Mouse (Mus musculus) midbrain, embryonic 13.5 days (tissue): ENCODE data around the gene Rbl1. TPM values are rescaled to one million over a fixed set of nuclear protein-coding genes. Genes with fewer than 3 reads are reported as not detected.
A peak's percentile ranks its signal among the peaks of the same experiment; 100 is the strongest.

ENCODE experiments used
- ATAC-seq: fragments of 200-750 bp; cut with Nextera tagmentation; 2 replicates; pipeline ENCODE4 v1.8.0; 2017; ENCODE audit warnings: mild to moderate bottlenecking, moderate TSS enrichment, moderate library complexity
- H3K27ac ChIP-seq: fragments of 300-500 bp; sonication (generic); 2 replicates; pipeline ENCODE4 v1.5.1; 2015; ENCODE audit warnings: inconsistent platforms, mild to moderate bottlenecking, moderate library complexity
- H3K27me3 ChIP-seq: fragments of 300-500 bp; sonication (generic); 2 replicates; pipeline ENCODE4 v1.6.1; 2015; ENCODE audit warnings: mild to moderate bottlenecking, inconsistent platforms
- H3K36me3 ChIP-seq: fragments of 300-500 bp; sonication (generic); 2 replicates; pipeline ENCODE4 v1.6.1; 2015; ENCODE audit warnings: mild to moderate bottlenecking, inconsistent platforms
- H3K4me1 ChIP-seq: fragments of 300-500 bp; sonication (generic); replicated peaks from 2 replicates; pipeline ENCODE4 v1.6.1; 2015; ENCODE audit warnings: inconsistent platforms
- H3K4me2 ChIP-seq: fragments of 300-500 bp; sonication (generic); replicated peaks from 2 replicates; pipeline ENCODE4 v1.6.1; 2015; ENCODE audit warnings: moderate library complexity, mild to moderate bottlenecking, inconsistent platforms
- H3K4me3 ChIP-seq: fragments of 300-500 bp; sonication (generic); replicated peaks from 2 replicates; pipeline ENCODE4 v1.5.1; 2015; ENCODE audit warnings: mild to moderate bottlenecking, inconsistent platforms
- H3K9ac ChIP-seq: fragments of 300-500 bp; sonication (generic); replicated peaks from 2 replicates; pipeline ENCODE4 v1.6.1; 2015; ENCODE audit warnings: mild to moderate bottlenecking, inconsistent platforms
- H3K9me3 ChIP-seq: fragments of 300-500 bp; sonication (generic); 2 replicates; pipeline ENCODE4 v1.6.1; 2016; ENCODE audit warnings: mild to moderate bottlenecking, inconsistent platforms
- WGBS: fragments of 180-500 bp; shearing (Covaris S2); methylation state at CpG from one replicate; pipeline ENCODE4 v1.1.7; 2015; 5-methylcytosine and 5-hydroxymethylcytosine counted together
- polyA plus RNA-seq: library from polyadenylated mRNA; unstranded; fragments of >200 nt; fragmentation: Nextera tagmentation; extraction: Ambion mirVana; gene quantifications from 2 replicates; pipeline ENCODE4 v1.2.1, GENCODE M21; 2015

The Rbl1 gene
- polyA plus RNA-seq, 1 experiment from 2014 or later, result 13.8 TPM

GRCm38 (mm10) chr2:157138808-157139207 lies 65.5 kb downstream of the Rbl1 start:
- ATAC-seq, result no peak
- Histone ChIP-seq H3K4me2 (no peak overlapping the region), H3K4me3 (no peak overlapping the region), H3K36me3 (no peaks in the 10 kb centered on the region), H3K9ac (no peak overlapping the region), H3K27ac (no peak overlapping the region), H3K9me3 (no peaks in the 10 kb centered on the region; the same call in 1 of the 2 replicates), H3K27me3 (no peaks in the 10 kb centered on the region), H3K4me1 (peaks cover 7% of the 10 kb centered on the region; the same call in 1 of the 2 replicates)
- WGBS, result 82% methylated on average over 5 of the region's 5 CpGs

DNA sequence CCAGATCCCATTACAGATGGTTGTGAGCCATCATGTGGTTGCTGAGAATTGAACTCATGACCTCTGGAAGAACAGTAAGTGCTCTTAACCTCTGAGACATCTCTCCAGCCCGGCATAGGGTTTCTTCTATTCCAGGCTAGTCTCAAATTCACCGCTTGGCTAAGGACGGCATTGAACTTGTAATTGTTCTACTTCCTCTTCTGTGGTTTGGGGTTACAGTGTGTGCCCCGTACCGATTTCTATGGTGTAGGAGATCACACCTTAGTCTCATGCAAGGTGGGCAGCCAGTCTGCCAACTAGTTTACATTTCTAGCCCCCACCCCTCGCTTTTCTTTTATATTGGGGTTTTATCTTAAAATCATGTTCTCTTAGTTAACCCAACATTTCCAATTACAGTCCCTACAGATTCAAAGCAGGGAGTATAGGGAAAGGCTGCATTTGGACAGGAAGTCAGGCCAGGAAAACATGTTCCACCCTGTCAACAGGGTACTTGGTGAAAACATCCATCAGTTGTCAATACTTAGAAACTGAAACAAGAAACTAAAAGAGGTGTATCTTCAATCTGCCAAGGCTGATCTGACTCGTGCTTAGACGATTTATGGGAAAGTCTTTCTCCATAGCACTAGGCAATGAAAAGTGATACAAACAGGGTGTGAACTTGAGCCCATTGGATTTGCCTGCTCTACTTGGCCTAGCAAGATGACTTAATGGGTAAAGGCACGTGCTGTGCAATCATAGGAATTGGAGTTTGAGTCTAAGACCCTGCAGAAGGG lies 66.2 kb downstream of the Rbl1 start:
- Histone ChIP-seq H3K4me2 (no peak overlapping the region), H3K9me3 (no peaks in the 10 kb centered on the region; the same call in 1 of the 2 replicates), H3K27ac (no peak overlapping the region), H3K9ac (no peak overlapping the region), H3K4me1 (peaks cover 9% of the 10 kb centered on the region; the same call in 1 of the 2 replicates), H3K4me3 (no peak overlapping the region), H3K36me3 (no peaks in the 10 kb centered on the region), H3K27me3 (no peaks in the 10 kb centered on the region)
- WGBS, result 93% methylated on average over 9 of the region's 9 CpGs
- no peak for ATAC-seq

DNA sequence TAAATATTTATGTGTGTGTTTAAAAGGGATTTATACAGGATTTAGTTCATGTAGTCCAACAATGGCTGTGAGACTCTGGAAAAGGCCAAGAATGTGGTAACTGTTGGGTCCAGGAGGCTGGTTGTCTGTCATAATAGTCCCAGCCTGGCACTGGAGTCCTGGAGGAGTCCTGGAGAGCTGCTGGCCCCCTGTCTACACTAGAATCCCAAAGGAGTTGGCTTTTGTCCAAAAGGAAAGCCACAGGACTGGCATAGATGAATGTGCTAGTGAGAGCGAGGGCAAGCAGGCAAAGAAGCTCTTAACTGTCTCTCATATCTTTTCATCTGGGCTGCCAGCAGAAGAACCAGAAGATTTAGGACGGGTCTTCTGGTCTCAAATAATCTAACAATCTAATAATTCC lies 67.7 kb downstream of the Rbl1 start:
- 84% methylated on average over 2 of the region's 2 CpGs for WGBS
- H3K4me3 ChIP-seq, result no peak overlapping the region
- peaks cover 9% of the 10 kb centered on the region; the same call in 1 of the 2 replicates for H3K4me1 ChIP-seq
- no peak overlapping the region for H3K4me2 ChIP-seq
- no peaks in the 10 kb centered on the region; the same call in 1 of the 2 replicates for H3K9me3 ChIP-seq
- H3K36me3 ChIP-seq, result no peaks in the 10 kb centered on the region
- H3K9ac ChIP-seq, result no peak overlapping the region
- no peaks in the 10 kb centered on the region for H3K27me3 ChIP-seq
- no peak overlapping the region for H3K27ac ChIP-seq
- no peak for ATAC-seq

DNA sequence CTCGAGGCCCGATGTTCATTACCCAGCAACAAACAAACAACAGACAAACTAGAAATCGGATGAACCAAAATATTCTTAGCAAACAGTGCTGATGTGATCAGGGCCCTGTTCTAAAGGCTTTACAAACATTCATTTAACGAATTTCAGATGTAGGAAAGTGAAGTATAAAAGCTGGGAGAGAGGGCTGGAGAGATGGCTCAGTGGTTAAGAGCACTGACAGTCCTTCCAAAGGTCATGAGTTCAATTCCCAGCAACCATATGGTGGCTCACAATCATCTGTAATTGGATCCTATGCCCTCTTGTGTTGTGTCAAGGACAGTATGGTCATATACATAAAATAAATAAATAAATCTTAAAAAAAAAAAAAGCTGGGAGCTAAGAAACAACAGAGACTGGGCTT lies 68.2 kb downstream of the Rbl1 start:
- H3K27me3 ChIP-seq, result no peaks in the 10 kb centered on the region
- H3K9me3 ChIP-seq, result no peaks in the 10 kb centered on the region; the same call in 1 of the 2 replicates
- ATAC-seq, result no peak
- H3K36me3 ChIP-seq, result no peaks in the 10 kb centered on the region
- no peak overlapping the region for H3K27ac ChIP-seq
- 96% methylated on average over 4 of the region's 4 CpGs for WGBS
- no peak overlapping the region for H3K4me3 ChIP-seq
- no peak overlapping the region for H3K9ac ChIP-seq
- H3K4me2 ChIP-seq, result no peak overlapping the region
- H3K4me1 ChIP-seq, result peaks cover 9% of the 10 kb centered on the region; the same call in 1 of the 2 replicates

GRCm38 (mm10) chr2:157135529-157136120 lies 68.7 kb downstream of the Rbl1 start:
- peaks cover 9% of the 10 kb centered on the region; the same call in 1 of the 2 replicates for H3K4me1 ChIP-seq
- H3K27ac ChIP-seq, result no peak overlapping the region
- H3K9ac ChIP-seq, result peak overlapping the region; percentile 70
- H3K4me3 ChIP-seq, result peak overlapping the region; percentile 65
- no peak for ATAC-seq
- WGBS, result 86% methylated on average over 10 of the region's 10 CpGs
- H3K9me3 ChIP-seq, result no peaks in the 10 kb centered on the region; the same call in 1 of the 2 replicates
- H3K36me3 ChIP-seq, result no peaks in the 10 kb centered on the region
- peak overlapping the region; percentile 90 for H3K4me2 ChIP-seq
- H3K27me3 ChIP-seq, result no peaks in the 10 kb centered on the region

- Histone ChIP-seq H3K9ac (peak within 1 kb of the TSS; percentile 70), H3K27me3 (no peaks in the 10 kb centered on the region), H3K4me2 (peak within 1 kb of the TSS; percentile 90), H3K4me3 (peak within 1 kb of the TSS; percentile 65), H3K36me3 (no peaks in the 10 kb centered on the region), H3K4me1 (peaks cover 9% of the 10 kb centered on the region; the same call in 1 of the 2 replicates), H3K27ac (no peak within 1 kb of the TSS), H3K9me3 (no peaks in the 10 kb centered on the region; the same call in 1 of the 2 replicates)
- peak; percentile 95 for ATAC-seq
- 0% methylated on average over 32 of the region's 32 CpGs for WGBS
Observed at GRCm38 (mm10) chr2:157135014-157135413, 69.3 kb downstream of the Rbl1 start, which contains the start of gene Samhd1. Samhd1 (minus strand) TSS chr2:157135265.

- no peak overlapping the region for H3K27ac ChIP-seq
- peak overlapping the region; percentile 65 for H3K4me3 ChIP-seq
- H3K4me1 ChIP-seq, result peaks cover 9% of the 10 kb centered on the region; the same call in 1 of the 2 replicates
- no peaks in the 10 kb centered on the region for H3K9me3 ChIP-seq
- H3K4me2 ChIP-seq, result peak overlapping the region; percentile 90
- peak; percentile 81 for ATAC-seq
- H3K27me3 ChIP-seq, result no peaks in the 10 kb centered on the region
- WGBS, result under 1% methylated on average over 25 of the region's 25 CpGs
- peak overlapping the region; percentile 70 for H3K9ac ChIP-seq
- H3K36me3 ChIP-seq, result no peaks in the 10 kb centered on the region
Observed at GRCm38 (mm10) chr2:157134479-157134931, 69.8 kb downstream of the Rbl1 start.

DNA sequence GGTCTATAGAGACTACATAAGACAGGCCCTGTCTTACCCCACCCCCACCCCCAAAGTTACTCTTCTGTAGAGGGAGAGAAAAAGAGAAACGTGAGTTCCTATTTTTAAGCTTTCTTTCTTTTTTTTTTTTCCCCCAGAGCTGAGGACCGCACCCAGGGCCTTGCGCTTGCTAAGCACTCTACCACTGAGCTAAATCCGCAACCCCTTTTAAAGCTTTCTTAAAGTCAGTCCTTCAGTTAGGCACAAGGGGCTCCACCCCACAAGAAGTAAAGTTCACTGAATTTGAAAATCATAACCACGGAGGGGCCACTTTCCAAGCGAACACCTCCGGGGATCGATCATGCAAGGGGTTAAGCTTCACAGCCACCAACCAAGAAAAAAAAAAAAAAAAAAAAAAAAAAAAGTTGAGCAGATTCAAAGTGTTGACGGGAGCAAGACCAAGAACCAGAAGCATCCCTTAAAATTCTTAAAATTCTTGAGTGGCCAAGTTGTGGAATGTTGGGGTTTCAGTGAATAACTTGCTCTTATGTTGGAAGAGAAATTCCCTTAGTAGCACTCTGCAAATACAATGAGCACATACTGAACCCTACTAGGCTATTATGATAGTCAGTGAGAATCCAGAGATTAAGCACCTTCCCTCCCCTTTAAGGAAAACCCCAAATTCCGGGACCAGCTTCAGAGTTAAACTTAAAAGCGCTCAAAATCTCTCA lies 70.4 kb downstream of the Rbl1 start:
- Histone ChIP-seq H3K4me2 (peak overlapping the region; percentile 90), H3K4me1 (peaks cover 9% of the 10 kb centered on the region; the same call in 1 of the 2 replicates), H3K9ac (peak overlapping the region; percentile 70), H3K9me3 (no peaks in the 10 kb centered on the region), H3K27ac (no peak overlapping the region), H3K4me3 (peak overlapping the region; percentile 65), H3K27me3 (no peaks in the 10 kb centered on the region), H3K36me3 (no peaks in the 10 kb centered on the region)
- no peak for ATAC-seq
- WGBS, result 15% methylated on average over 11 of the region's 11 CpGs

GRCm38 (mm10) chr2:157132686-157133540 lies 71.4 kb downstream of the Rbl1 start:
- Histone ChIP-seq H3K4me1 (peaks cover 9% of the 10 kb centered on the region; the same call in 1 of the 2 replicates), H3K4me2 (0 out of 2 replicates have a peak overlapping the region, but pooled peaks have one; percentile 9)

GRCm38 (mm10) chr2:157132086-157132485 lies 72.2 kb downstream of the Rbl1 start:
- Histone ChIP-seq H3K4me1 (peaks cover 9% of the 10 kb centered on the region; the same call in 1 of the 2 replicates), H3K9me3 (no peaks in the 10 kb centered on the region), H3K4me2 (no peak overlapping the region), H3K9ac (no peak overlapping the region), H3K27me3 (no peaks in the 10 kb centered on the region), H3K27ac (no peak overlapping the region), H3K4me3 (no peak overlapping the region), H3K36me3 (no peaks in the 10 kb centered on the region)
- no peak for ATAC-seq
- 79% methylated on average over 1 of the region's 1 CpGs for WGBS

More at GRCm38 (mm10) chr2:157132686-157133540, 71.4 kb downstream of the Rbl1 start:
- no peak for ATAC-seq
- no peak overlapping the region for H3K9ac ChIP-seq
- no peaks in the 10 kb centered on the region for H3K36me3 ChIP-seq
- no peak overlapping the region for H3K4me3 ChIP-seq
- no peak overlapping the region for H3K27ac ChIP-seq
- 88% methylated on average over 3 of the region's 3 CpGs for WGBS
- no peaks in the 10 kb centered on the region for H3K9me3 ChIP-seq
- H3K27me3 ChIP-seq, result no peaks in the 10 kb centered on the region
